Mouse (Mus musculus) heart, embryonic 11.5 days (tissue): ENCODE data around the gene 1700015G11Rik. TPM values are rescaled to one million over a fixed set of nuclear protein-coding genes. Genes with fewer than 3 reads are reported as not detected.
A peak's percentile ranks its signal among the peaks of the same experiment; 100 is the strongest.

Source experiments
- ATAC-seq: fragments of 200-750 bp; cut with Nextera tagmentation; replicated peaks from 2 replicates; pipeline ENCODE4 v1.8.0; 2017; ENCODE audit warnings: moderate library complexity; ENCODE audit not compliant: insufficient number of reproducible peaks, low FRiP score, low TSS enrichment
- H3K27ac ChIP-seq: fragments of 300-500 bp; sonication (generic); 2 replicates; pipeline ENCODE4 v1.5.1; 2014; ENCODE audit warnings: mild to moderate bottlenecking, low read depth, low read length
- H3K27me3 ChIP-seq: fragments of 300-500 bp; sonication (generic); 2 replicates; pipeline ENCODE4 v1.6.1; 2014; ENCODE audit warnings: mild to moderate bottlenecking, low read length, mixed read lengths; ENCODE audit not compliant: control insufficient read depth, insufficient read depth
- H3K36me3 ChIP-seq: fragments of 300-500 bp; sonication (generic); 2 replicates; pipeline ENCODE4 v1.6.1; 2014; ENCODE audit warnings: mild to moderate bottlenecking, low read length, moderate library complexity, mixed read lengths; ENCODE audit not compliant: control insufficient read depth, insufficient read depth
- H3K4me1 ChIP-seq: fragments of 300-500 bp; sonication (generic); 2 replicates; pipeline ENCODE4 v1.6.1; 2014; ENCODE audit warnings: low read length; ENCODE audit not compliant: control insufficient read depth, insufficient read depth
- H3K4me2 ChIP-seq: fragments of 300-500 bp; sonication (generic); 2 replicates; pipeline ENCODE4 v1.6.1; 2014; ENCODE audit warnings: mild to moderate bottlenecking, moderate library complexity
- H3K4me3 ChIP-seq: fragments of 300-500 bp; sonication (generic); 2 replicates; pipeline ENCODE4 v1.5.1; 2014; ENCODE audit warnings: low read depth, low read length
- H3K9ac ChIP-seq: fragments of 300-500 bp; sonication (generic); 2 replicates; pipeline ENCODE4 v1.6.1; 2014; ENCODE audit warnings: mild to moderate bottlenecking, low read depth, low read length, moderate library complexity
- H3K9me3 ChIP-seq: fragments of 300-500 bp; sonication (generic); replicated peaks from 2 replicates; pipeline ENCODE4 v1.6.1; 2016; ENCODE audit warnings: low read length; ENCODE audit not compliant: control insufficient read depth
- WGBS: fragments of 180-500 bp; shearing (Covaris S2); extraction: QIAGEN DNeasy Blood & Tissue Kit; methylation state at CpG from one replicate; pipeline ENCODE4 v1.1.7; 2014; ENCODE audit not compliant: insufficient replicate concordance; 5-methylcytosine and 5-hydroxymethylcytosine counted together
- polyA plus RNA-seq: library from polyadenylated mRNA; unstranded; fragments of >200 nt; fragmentation: Nextera tagmentation; extraction: Ambion mirVana; gene quantifications from 2 replicates; pipeline ENCODE4 v1.2.1, GENCODE M21; 2014

Gene 1700015G11Rik
- polyA plus RNA-seq, 1 experiment from 2014 or later, result not detected

DNA sequence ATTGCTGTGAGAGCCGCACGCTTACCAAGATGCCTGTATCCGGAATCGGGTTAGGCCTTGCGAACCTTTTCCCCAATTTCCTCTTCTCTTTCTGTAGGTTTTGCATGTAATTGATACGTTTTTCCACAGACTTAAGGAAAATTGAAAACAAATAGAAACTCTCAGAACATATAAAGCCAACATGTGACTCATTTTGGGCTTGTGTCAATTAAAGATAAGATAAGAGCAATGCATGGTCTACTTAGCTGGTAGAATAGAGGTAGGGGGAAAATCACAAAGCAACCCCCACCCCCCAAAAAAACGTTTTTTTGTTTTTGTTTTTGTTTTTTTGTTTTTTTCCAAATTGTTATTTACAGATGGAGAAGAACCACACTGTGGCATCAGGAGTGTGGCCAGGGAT lies 2.1 kb downstream of the 1700015G11Rik start:
- WGBS, result 73% methylated on average over 7 of the region's 7 CpGs
- no peaks in the 10 kb centered on the region for H3K9me3 ChIP-seq
- no peaks in the 10 kb centered on the region for H3K36me3 ChIP-seq
- no peaks in the 10 kb centered on the region for H3K27me3 ChIP-seq
- H3K4me1 ChIP-seq, result no peaks in the 10 kb centered on the region
- H3K9ac ChIP-seq, result no peak overlapping the region
- no peak overlapping the region for H3K4me3 ChIP-seq
- H3K27ac ChIP-seq, result no peak overlapping the region
- ATAC-seq, result no peak
- no peak overlapping the region for H3K4me2 ChIP-seq

GRCm38 (mm10) chr7:52007138-52007537 lies 8.4 kb downstream of the 1700015G11Rik start:
- Histone ChIP-seq H3K36me3 (no peaks in the 10 kb centered on the region), H3K9ac (no peak overlapping the region), H3K27me3 (no peaks in the 10 kb centered on the region), H3K4me1 (no peaks in the 10 kb centered on the region), H3K27ac (no peak overlapping the region), H3K9me3 (no peaks in the 10 kb centered on the region), H3K4me2 (no peak overlapping the region), H3K4me3 (no peak overlapping the region)
- 73% methylated on average over 2 of the region's 2 CpGs for WGBS
- ATAC-seq, result no peak

GRCm38 (mm10) chr7:52006296-52006630 lies 9.3 kb downstream of the 1700015G11Rik start:
- H3K4me3 ChIP-seq, result peak overlapping the region; percentile 69

DNA sequence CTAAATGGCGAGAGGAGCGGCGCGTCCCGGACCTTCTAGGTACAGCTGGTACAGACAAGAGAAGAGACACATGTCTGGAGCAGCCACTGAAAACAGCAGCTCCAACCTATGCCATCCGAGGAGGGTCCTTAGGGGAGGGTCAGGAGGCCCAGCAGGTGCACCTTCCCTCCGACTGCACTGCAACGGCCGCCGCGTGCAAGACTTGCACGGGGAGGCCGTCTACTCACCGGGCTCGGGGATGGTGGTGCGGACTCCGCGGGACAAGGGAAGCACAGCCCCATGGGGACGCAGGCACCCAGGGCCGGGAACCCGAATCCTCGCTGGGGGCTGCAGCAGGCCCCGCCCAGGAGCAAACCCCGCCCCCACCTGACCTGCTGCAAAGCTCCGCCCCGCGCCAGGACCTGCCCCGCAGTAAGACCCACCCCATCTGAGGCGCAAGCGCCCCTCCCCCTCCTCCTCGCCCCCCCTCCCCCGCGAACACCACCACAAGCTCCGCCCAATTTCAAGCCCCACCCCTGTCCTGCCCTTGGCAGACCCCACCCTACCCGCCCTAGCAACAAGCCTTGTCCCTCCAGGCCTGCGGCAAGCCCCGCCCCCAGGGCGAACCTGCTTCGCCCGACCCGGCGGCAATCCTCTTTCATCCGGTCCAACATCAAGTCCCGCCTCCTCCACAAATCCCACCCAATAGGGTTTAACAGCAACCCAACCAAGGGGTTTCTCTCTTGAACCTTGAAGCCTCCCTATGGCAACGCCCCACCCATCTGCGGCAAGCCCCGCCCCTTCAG lies 9.8 kb downstream of the 1700015G11Rik start, which contains the start of gene Svip:
TSS of gene Svip (minus strand) at position 508 of the 785 bp plus-strand sequence.
- Histone ChIP-seq H3K27me3 (no peaks in the 10 kb centered on the region), H3K36me3 (no peaks in the 10 kb centered on the region), H3K4me3 (peak within 1 kb of the TSS; percentile 69), H3K9ac (peak within 1 kb of the TSS; percentile 71), H3K4me1 (no peaks in the 10 kb centered on the region), H3K9me3 (no peaks in the 10 kb centered on the region), H3K27ac (peak within 1 kb of the TSS; percentile 29; the same call in 1 of the 2 replicates), H3K4me2 (peak within 1 kb of the TSS; percentile 78)
- under 1% methylated on average over 37 of the region's 47 CpGs for WGBS
- ATAC-seq, result peak; percentile 95

More at GRCm38 (mm10) chr7:52006296-52006630, 9.3 kb downstream of the 1700015G11Rik start:
- Histone ChIP-seq H3K36me3 (no peaks in the 10 kb centered on the region), H3K9ac (peak overlapping the region; percentile 61; the same call in 1 of the 2 replicates), H3K4me1 (no peaks in the 10 kb centered on the region), H3K27ac (peak overlapping the region; percentile 24; the same call in 1 of the 2 replicates), H3K27me3 (no peaks in the 10 kb centered on the region), H3K4me2 (peak overlapping the region; percentile 78), H3K9me3 (no peaks in the 10 kb centered on the region)
- no peak for ATAC-seq
- under 1% methylated on average over 9 of the region's 9 CpGs for WGBS

DNA sequence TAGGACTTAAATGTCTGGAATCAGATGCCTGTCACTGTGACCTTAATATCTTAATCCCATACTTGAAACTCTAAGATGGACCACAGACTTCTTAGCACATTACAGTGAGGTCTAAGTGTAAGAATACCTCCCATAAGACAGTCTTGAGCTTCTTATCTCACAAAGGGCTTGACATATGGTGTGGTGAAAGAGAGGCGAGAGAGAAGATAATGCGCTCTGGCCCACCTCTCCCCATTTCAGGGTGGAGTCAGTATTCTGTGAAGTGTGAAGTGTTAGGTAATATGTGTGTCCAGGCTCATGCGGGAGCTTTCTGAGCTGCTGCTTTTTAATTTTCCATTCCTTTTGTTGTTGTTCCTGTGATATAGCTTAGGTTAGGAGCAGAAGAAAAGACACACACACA lies 24.5 kb downstream of the 1700015G11Rik start:
- WGBS, result 47% methylated on average over 3 of the region's 3 CpGs
- Histone ChIP-seq H3K4me3 (no peak overlapping the region), H3K4me2 (no peak overlapping the region), H3K27ac (no peak overlapping the region), H3K36me3 (no peaks in the 10 kb centered on the region), H3K9me3 (no peaks in the 10 kb centered on the region), H3K4me1 (0 out of 2 replicates have a peak, but pooled peaks cover 2% of the 10 kb centered on the region), H3K9ac (no peak overlapping the region), H3K27me3 (no peaks in the 10 kb centered on the region)
- peak; percentile 87 for ATAC-seq

GRCm38 (mm10) chr7:51986909-51987308 lies 28.6 kb downstream of the 1700015G11Rik start:
- no peak overlapping the region for H3K4me3 ChIP-seq
- H3K9ac ChIP-seq, result no peak overlapping the region
- peaks cover 6% of the 10 kb centered on the region; the same call in 1 of the 2 replicates for H3K4me1 ChIP-seq
- no peak overlapping the region for H3K4me2 ChIP-seq
- 54% methylated on average over 6 of the region's 6 CpGs for WGBS
- no peak overlapping the region for H3K27ac ChIP-seq
- H3K27me3 ChIP-seq, result no peaks in the 10 kb centered on the region
- ATAC-seq, result no peak
- H3K36me3 ChIP-seq, result no peaks in the 10 kb centered on the region
- no peaks in the 10 kb centered on the region for H3K9me3 ChIP-seq

GRCm38 (mm10) chr7:51985763-51986162 lies 29.8 kb downstream of the 1700015G11Rik start:
- no peak for ATAC-seq

GRCm38 (mm10) chr7:51982303-51982702 lies 33.2 kb downstream of the 1700015G11Rik start:
- ATAC-seq, result peak; percentile 55; the same call in 1 of the 2 replicates
- Histone ChIP-seq H3K4me3 (no peak overlapping the region), H3K36me3 (no peaks in the 10 kb centered on the region), H3K9ac (no peak overlapping the region), H3K27me3 (no peaks in the 10 kb centered on the region), H3K4me2 (no peak overlapping the region; the same call in 1 of the 2 replicates), H3K9me3 (no peaks in the 10 kb centered on the region), H3K4me1 (peaks cover 4% of the 10 kb centered on the region; the same call in 1 of the 2 replicates), H3K27ac (0 out of 2 replicates have a peak overlapping the region, but pooled peaks have one; percentile 17)
- WGBS, result 13% methylated on average over 1 of the region's 1 CpGs

More at GRCm38 (mm10) chr7:51985763-51986162, 29.8 kb downstream of the 1700015G11Rik start:
- Histone ChIP-seq H3K27me3 (no peaks in the 10 kb centered on the region), H3K4me3 (no peak overlapping the region), H3K36me3 (no peaks in the 10 kb centered on the region), H3K9me3 (no peaks in the 10 kb centered on the region), H3K4me2 (no peak overlapping the region), H3K27ac (no peak overlapping the region), H3K9ac (no peak overlapping the region), H3K4me1 (peaks cover 6% of the 10 kb centered on the region; the same call in 1 of the 2 replicates)
- WGBS, result 71% methylated on average over 6 of the region's 6 CpGs
